Mouse (Mus musculus) hindbrain, embryonic 14.5 days (tissue): ENCODE measurements at regions not wholly inside any gene's neighbourhood (a gene's known extent, or its start where the extent isn't known, plus 50 kb on each side); places are given as distances from the start of the nearest gene placed in this dataset.

Experiments
- ATAC-seq: fragments of 200-750 bp; cut with Nextera tagmentation; 2 replicates; pipeline ENCODE4 v1.8.0; 2017; ENCODE audit warnings: moderate number of reproducible peaks, mild to moderate bottlenecking, moderate TSS enrichment, moderate library complexity; ENCODE audit not compliant: low FRiP score
- DNase-seq: peaks from one replicate; pipeline ENCODE4 v3.0.0-alpha.2; 2015; ENCODE audit warnings: low spot score
- H3K27ac ChIP-seq: fragments of 300-500 bp; sonication (generic); 2 replicates; pipeline ENCODE4 v1.5.1; 2014; ENCODE audit warnings: mild to moderate bottlenecking, moderate library complexity
- H3K27me3 ChIP-seq: fragments of 300-500 bp; sonication (generic); 2 replicates; pipeline ENCODE4 v1.6.1; 2014; ENCODE audit warnings: mild to moderate bottlenecking, low read length, mixed read lengths; ENCODE audit not compliant: control insufficient read depth, insufficient read depth
- H3K36me3 ChIP-seq: fragments of 300-500 bp; sonication (generic); replicated peaks from 2 replicates; pipeline ENCODE4 v1.6.1; 2014; ENCODE audit not compliant: control insufficient read depth, insufficient read depth
- H3K4me1 ChIP-seq: fragments of 300-500 bp; sonication (generic); replicated peaks from 2 replicates; pipeline ENCODE4 v1.6.1; 2014; ENCODE audit warnings: antibody characterized with exemption, low read length, mixed read lengths; ENCODE audit not compliant: control insufficient read depth, insufficient read depth
- H3K4me2 ChIP-seq: fragments of 300-500 bp; sonication (generic); replicated peaks from 2 replicates; pipeline ENCODE4 v1.6.1; 2014; ENCODE audit warnings: mild to moderate bottlenecking, moderate library complexity
- H3K4me3 ChIP-seq: fragments of 300-500 bp; sonication (generic); replicated peaks from 2 replicates; pipeline ENCODE4 v1.5.1; 2014; ENCODE audit warnings: mild to moderate bottlenecking, low read length
- H3K9ac ChIP-seq: fragments of 300-500 bp; sonication (generic); 2 replicates; pipeline ENCODE4 v1.6.1; 2014
- H3K9me3 ChIP-seq: fragments of 300-500 bp; sonication (generic); 2 replicates; pipeline ENCODE4 v1.6.1; 2016; ENCODE audit warnings: low read length; ENCODE audit not compliant: control insufficient read depth
- WGBS: fragments of 180-500 bp; shearing (Covaris S2); extraction: QIAGEN DNeasy Blood & Tissue Kit; methylation state at CpG from one replicate; pipeline ENCODE4 v1.1.7; 2014; 5-methylcytosine and 5-hydroxymethylcytosine counted together

DNA sequence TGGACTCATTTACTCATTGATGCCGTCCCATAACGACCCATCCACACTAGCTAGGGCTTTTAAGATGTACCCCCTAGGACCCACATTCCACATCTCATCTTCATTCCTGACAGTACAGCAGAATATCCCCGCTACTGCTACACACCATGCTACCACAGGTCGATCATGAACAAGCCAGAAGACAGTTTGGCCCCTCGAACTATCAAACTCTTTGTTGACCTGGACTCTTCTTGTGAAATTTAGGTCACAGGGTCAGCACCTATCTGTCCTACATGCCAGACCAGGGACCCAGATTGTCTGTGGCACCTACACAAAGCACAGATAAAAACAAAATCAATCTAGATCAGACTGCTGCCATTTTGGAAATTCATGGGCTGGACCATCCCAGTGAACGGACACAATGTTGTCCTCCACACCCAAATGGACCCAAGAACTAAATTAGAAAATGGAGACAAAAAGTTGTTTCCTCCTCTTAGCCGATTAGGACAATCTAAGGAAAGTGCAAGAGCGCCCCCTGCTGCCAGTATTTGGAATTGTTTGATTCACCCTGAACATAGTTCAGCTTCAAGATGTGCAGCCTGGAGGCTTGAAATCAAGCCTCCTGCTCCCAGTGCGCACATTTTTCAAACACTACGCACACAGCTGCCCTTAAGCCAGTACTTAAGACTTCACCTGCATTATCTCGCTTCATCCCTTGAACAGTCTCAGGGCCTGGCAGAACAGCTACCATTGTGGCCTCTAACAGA, 192.6 kb downstream of the Gsdmc2 start:
- DNase-seq (peak; percentile 97), ATAC-seq (peak; percentile 53; the same call in 1 of the 2 replicates)
- no peaks in the 10 kb centered on the region for H3K9me3 ChIP-seq
- WGBS, result 42% methylated on average over 11 of the region's 11 CpGs
- H3K4me2 ChIP-seq, result no peak overlapping the region
- no peaks in the 10 kb centered on the region for H3K36me3 ChIP-seq
- H3K27me3 ChIP-seq, result no peaks in the 10 kb centered on the region
- H3K4me3 ChIP-seq, result no peak overlapping the region
- no peaks in the 10 kb centered on the region for H3K4me1 ChIP-seq
- no peak overlapping the region for H3K27ac ChIP-seq
- H3K9ac ChIP-seq, result no peak overlapping the region

- Histone ChIP-seq H3K4me2 (no peak overlapping the region), H3K4me3 (no peak overlapping the region), H3K9me3 (no peaks in the 10 kb centered on the region), H3K4me1 (no peaks in the 10 kb centered on the region), H3K27ac (no peak overlapping the region), H3K27me3 (no peaks in the 10 kb centered on the region), H3K9ac (no peak overlapping the region), H3K36me3 (no peaks in the 10 kb centered on the region)
- WGBS, result 70% methylated on average over 7 of the region's 7 CpGs
- ATAC-seq, result no peak
- DNase-seq, result peak; percentile 51
These were observed 193.9 kb downstream of the Gsdmc2 start for GRCm38 (mm10) chr15:63651120-63651519.

- Histone ChIP-seq H3K27ac (no peak overlapping the region), H3K9me3 (0 out of 2 replicates have a peak, but pooled peaks cover 7% of the 10 kb centered on the region), H3K36me3 (no peaks in the 10 kb centered on the region), H3K9ac (no peak overlapping the region), H3K4me1 (no peaks in the 10 kb centered on the region), H3K27me3 (no peaks in the 10 kb centered on the region), H3K4me3 (no peak overlapping the region), H3K4me2 (no peak overlapping the region)
- ATAC-seq (no peak), DNase-seq (no peak)
- WGBS, result 81% methylated on average over 12 of the region's 12 CpGs
These were observed 196.6 kb downstream of the Gsdmc2 start for GRCm38 (mm10) chr15:63648142-63648989.

DNA sequence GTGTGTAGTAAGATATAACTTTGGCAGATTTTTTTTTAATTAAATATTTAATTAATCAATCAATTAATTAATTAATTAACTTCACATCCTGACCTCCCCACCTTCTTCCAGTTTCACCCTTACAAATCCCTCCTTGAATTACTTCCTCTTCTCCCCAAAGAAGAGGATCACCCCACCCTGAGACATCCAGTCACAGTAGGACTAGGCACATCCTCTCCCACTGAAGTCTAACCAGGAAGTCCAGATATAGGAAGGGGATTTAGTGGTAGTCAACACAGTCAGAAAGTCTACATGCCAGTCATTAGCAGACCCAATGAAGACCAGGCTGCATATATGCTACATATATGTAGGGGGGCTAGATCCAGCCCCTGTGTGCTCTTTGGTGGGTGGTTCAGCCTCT, 220.2 kb downstream of the Gsdmc2 start:
- ATAC-seq (no peak), DNase-seq (no peak)
- Histone ChIP-seq H3K9me3 (no peaks in the 10 kb centered on the region), H3K36me3 (no peaks in the 10 kb centered on the region), H3K4me3 (no peak overlapping the region), H3K4me1 (no peaks in the 10 kb centered on the region), H3K4me2 (no peak overlapping the region), H3K9ac (no peak overlapping the region), H3K27ac (no peak overlapping the region), H3K27me3 (no peaks in the 10 kb centered on the region)

DNA sequence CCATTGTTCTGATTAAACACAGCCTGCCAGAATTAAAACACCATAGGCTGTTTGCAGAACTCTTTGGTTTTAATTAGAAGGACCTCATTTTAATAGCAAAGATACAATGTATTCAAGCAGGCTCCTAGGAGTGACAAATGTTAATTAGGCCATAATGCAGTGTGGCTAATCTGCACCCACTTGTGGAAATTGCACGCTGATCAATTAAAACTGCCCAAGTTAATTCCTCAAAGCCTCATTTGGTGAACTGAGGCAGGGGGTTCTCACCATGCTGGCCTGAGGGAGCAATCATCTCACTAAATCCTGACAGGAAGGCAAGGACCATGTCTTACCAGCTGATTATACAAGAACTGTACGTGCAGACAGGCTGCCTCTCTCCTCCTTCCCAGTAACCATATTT, 220.7 kb downstream of the Gsdmc2 start:
- no peak overlapping the region for H3K9ac ChIP-seq
- H3K36me3 ChIP-seq, result no peaks in the 10 kb centered on the region
- no peak overlapping the region for H3K4me3 ChIP-seq
- DNase-seq, result no peak
- no peak overlapping the region for H3K4me2 ChIP-seq
- no peaks in the 10 kb centered on the region for H3K27me3 ChIP-seq
- ATAC-seq, result 0 out of 2 replicates have a peak, but pooled peaks have one; percentile 11
- no peaks in the 10 kb centered on the region for H3K9me3 ChIP-seq
- no peak overlapping the region for H3K27ac ChIP-seq
- WGBS, result 47% methylated on average over 2 of the region's 2 CpGs
- no peaks in the 10 kb centered on the region for H3K4me1 ChIP-seq

GRCm38 (mm10) chr15:63616506-63617208, 228.3 kb downstream of the Gsdmc2 start:
- H3K36me3 ChIP-seq, result no peaks in the 10 kb centered on the region
- WGBS, result 63% methylated on average over 8 of the region's 8 CpGs
- DNase-seq, result no peak

DNA sequence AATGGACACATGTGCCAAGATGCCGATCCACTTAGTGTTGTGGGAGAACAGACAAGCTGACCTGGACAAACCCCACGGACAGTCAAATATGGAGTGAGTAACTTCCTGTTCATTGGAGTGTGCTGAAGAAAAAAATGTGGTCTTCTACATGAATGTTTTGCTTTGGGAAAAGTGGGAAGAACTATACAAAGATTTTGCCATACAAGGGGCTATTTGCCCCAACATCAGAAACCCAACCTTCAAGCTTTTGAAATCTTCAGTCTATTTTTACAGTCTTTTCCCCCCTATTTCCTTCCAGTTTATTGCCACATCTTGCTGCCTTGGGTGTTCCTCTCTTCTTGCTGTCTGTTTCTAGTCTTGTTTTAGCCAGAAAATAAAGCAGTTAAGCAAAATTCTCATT, 230.8 kb downstream of the Gsdmc2 start:
- no peak overlapping the region for H3K27ac ChIP-seq
- ATAC-seq (no peak), DNase-seq (no peak)
- 95% methylated on average over 2 of the region's 2 CpGs for WGBS
- no peaks in the 10 kb centered on the region for H3K36me3 ChIP-seq
- no peak overlapping the region for H3K4me3 ChIP-seq
- no peaks in the 10 kb centered on the region for H3K27me3 ChIP-seq
- H3K9ac ChIP-seq, result no peak overlapping the region
- H3K4me1 ChIP-seq, result no peaks in the 10 kb centered on the region
- no peaks in the 10 kb centered on the region for H3K9me3 ChIP-seq
- no peak overlapping the region for H3K4me2 ChIP-seq

More at GRCm38 (mm10) chr15:63616506-63617208, 228.3 kb downstream of the Gsdmc2 start:
- H3K4me1 ChIP-seq, result no peaks in the 10 kb centered on the region
- no peak overlapping the region for H3K27ac ChIP-seq
- no peak for ATAC-seq
- no peak overlapping the region for H3K4me3 ChIP-seq
- H3K9ac ChIP-seq, result no peak overlapping the region
- H3K4me2 ChIP-seq, result no peak overlapping the region
- H3K27me3 ChIP-seq, result no peaks in the 10 kb centered on the region
- H3K9me3 ChIP-seq, result no peaks in the 10 kb centered on the region

DNA sequence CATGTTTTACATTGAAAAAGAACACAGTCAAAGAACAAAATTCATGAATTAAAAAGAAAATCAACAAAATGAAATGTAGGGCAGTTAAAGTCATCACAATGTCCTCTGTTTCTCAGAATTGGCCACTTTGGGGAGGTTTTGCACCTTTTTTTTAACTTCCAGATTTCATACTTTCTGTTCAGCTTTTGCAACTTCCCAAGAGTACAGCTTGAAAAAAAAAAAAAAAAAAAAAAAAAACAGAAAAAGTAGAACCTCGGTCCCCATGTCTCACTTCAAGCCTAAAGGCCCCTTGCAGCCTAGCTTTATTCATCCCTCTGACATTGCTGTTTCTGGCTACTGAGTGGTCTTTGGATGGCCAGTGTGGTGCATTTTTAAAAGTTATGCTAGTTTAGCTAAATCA, 231.9 kb downstream of the Gsdmc2 start:
- H3K27ac ChIP-seq, result no peak overlapping the region
- H3K4me2 ChIP-seq, result no peak overlapping the region
- H3K36me3 ChIP-seq, result no peaks in the 10 kb centered on the region
- DNase-seq, result no peak
- H3K27me3 ChIP-seq, result no peaks in the 10 kb centered on the region
- no peak overlapping the region for H3K9ac ChIP-seq
- H3K4me3 ChIP-seq, result no peak overlapping the region
- ATAC-seq, result no peak
- H3K4me1 ChIP-seq, result no peaks in the 10 kb centered on the region
- 95% methylated on average over 1 of the region's 1 CpGs for WGBS
- no peaks in the 10 kb centered on the region for H3K9me3 ChIP-seq

GRCm38 (mm10) chr15:63611161-63611560, 233.8 kb downstream of the Gsdmc2 start:
- H3K27ac ChIP-seq, result no peak overlapping the region
- 90% methylated on average over 3 of the region's 3 CpGs for WGBS
- no peak overlapping the region for H3K4me2 ChIP-seq
- H3K9me3 ChIP-seq, result no peaks in the 10 kb centered on the region
- ATAC-seq, result no peak
- H3K27me3 ChIP-seq, result no peaks in the 10 kb centered on the region
- no peak for DNase-seq
- no peaks in the 10 kb centered on the region for H3K36me3 ChIP-seq
- H3K4me1 ChIP-seq, result no peaks in the 10 kb centered on the region
- no peak overlapping the region for H3K9ac ChIP-seq
- H3K4me3 ChIP-seq, result no peak overlapping the region
